Comparison of ENCODE assay signal across 12 mouse cellular contexts in the genomic region with DNA sequence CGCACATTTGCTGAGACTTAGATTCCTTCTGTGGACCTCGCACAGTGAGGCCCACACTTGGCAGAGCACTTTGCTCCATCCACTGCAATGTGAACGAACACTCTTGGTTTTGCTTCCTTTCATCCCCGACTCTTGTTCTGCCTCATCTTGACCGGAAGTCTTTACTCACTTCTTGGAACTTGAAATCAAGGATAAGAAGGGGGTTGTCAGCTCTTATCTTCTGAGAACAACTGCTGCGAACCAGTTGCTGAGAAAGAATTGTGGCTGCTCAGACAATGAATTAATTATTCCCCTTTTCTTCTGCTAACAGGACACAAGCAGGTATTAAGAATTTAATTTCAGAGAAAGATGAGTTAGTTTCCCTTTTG. TPM values are rescaled to one million over a fixed set of nuclear protein-coding genes. Genes with fewer than 3 reads are reported as not detected.
A peak's percentile ranks its signal among the peaks of the same experiment; 100 is the strongest.
DNase-seq lines count a peak whose midpoint lies in the region; ATAC-seq and TF ChIP-seq lines count a peak whose summit lies in the region.
"Had no signal": no experiment of that assay in that cellular context is flagged by ENCODE, and none has a peak within 500 bp of the region (broad histone marks: within the 10 kb centered on the region; RNA-seq: fewer than 3 reads in every experiment).

No protein-coding gene starts in this region.

- TF ChIP-seq EP300 in MEL (IDR thresholded peaks at IDR 0.05; ENCODE audit: low read depth in 1 of 2, low read length in 2 of 2) = peak; percentile 92 to 95
- TF ChIP-seq EP300 in liver, embryonic 14.5 days (IDR thresholded peaks at IDR 0.05; ENCODE audit: low read depth) = peak; percentile 74

- no peak overlapping the region for H3K4me3 ChIP-seq in kidney, adult 2 months (ENCODE audit: insufficient read depth, low read depth, low read length)
- H3K4me3 ChIP-seq in MEL (ENCODE audit: control insufficient read depth in 1 of 2, insufficient read depth in 1 of 2, low read depth in 2 of 2, low read length in 2 of 2) = peak overlapping the region; percentile 19 to 39
- H3K4me3 ChIP-seq in liver, embryonic 14.5 days (ENCODE audit: insufficient read depth in 1 of 2, low read depth in 2 of 2, low read length in 2 of 2) = peak overlapping the region; percentile 25 to 52
- H3K4me3 ChIP-seq: midbrain, embryonic 10.5 days; neural tube, embryonic 12.5 days had no signal

- H3K27me3 ChIP-seq in kidney, adult 2 months (replicated peaks; ENCODE audit: control insufficient read depth, insufficient read depth, low read length) = no peaks in the 10 kb centered on the region
- H3K27me3 ChIP-seq in MEL (ENCODE audit: control insufficient read depth in 1 of 2, insufficient read depth in 2 of 2, low read length in 2 of 2) = no peaks in the 10 kb centered on the region
- H3K27me3 ChIP-seq in liver, embryonic 14.5 days (ENCODE audit: control insufficient read depth, insufficient read depth, low read length) = no peaks in the 10 kb centered on the region
- H3K27me3 ChIP-seq: neural tube, embryonic 12.5 days had no signal

- no peak for TF ChIP-seq CTCF in kidney, adult 2 months (conservative IDR thresholded peaks at IDR 0.05; ENCODE audit: insufficient read depth, insufficient read length, low read depth, low read length)
- TF ChIP-seq CTCF in MEL (IDR thresholded peaks at IDR 0.05 in 2 of 3, conservative IDR thresholded peaks at IDR 0.05 in 1 of 3; ENCODE audit: control insufficient read depth in 1 of 3, insufficient read depth in 1 of 3, low read depth in 2 of 3, low read length in 3 of 3, poor library complexity in 1 of 3, severe bottlenecking in 1 of 3) = no peak
- TF ChIP-seq CTCF in liver, embryonic 14.5 days (IDR thresholded peaks at IDR 0.05; ENCODE audit: low read depth) = no peak

- peak overlapping the region; percentile 57 for H3K27ac ChIP-seq in kidney, adult 2 months (ENCODE audit: insufficient read depth, low read depth, low read length)
- peak overlapping the region; percentile 94 for H3K27ac ChIP-seq in MEL (ENCODE audit: control insufficient read depth, low read depth, low read length)
- peak overlapping the region; percentile 91 for H3K27ac ChIP-seq in liver, embryonic 14.5 days
- H3K27ac ChIP-seq: hindbrain, postnatal 0 days; midbrain, embryonic 10.5 days; neural tube, embryonic 12.5 days had no signal

- H3K4me2 ChIP-seq in liver, embryonic 14.5 days (ENCODE audit: low read depth) = peak overlapping the region; percentile 76
- H3K4me2 ChIP-seq: neural tube, embryonic 12.5 days had no signal

- no peak for TF ChIP-seq RAD21 in MEL (IDR thresholded peaks at IDR 0.05; ENCODE audit: low read depth, low read length)

- H3K79me2 ChIP-seq in MEL (ENCODE audit: control insufficient read depth, insufficient read depth, low read length, poor library complexity) = peaks cover 82% of the 10 kb centered on the region

- H3K9me3 ChIP-seq in MEL (replicated peaks; ENCODE audit: insufficient read depth, low read length) = no peaks in the 10 kb centered on the region
- H3K9me3 ChIP-seq in liver, embryonic 14.5 days (ENCODE audit: control insufficient read depth, low read length) = no peaks in the 10 kb centered on the region
- H3K9me3 ChIP-seq: midbrain, embryonic 10.5 days; neural tube, embryonic 12.5 days had no signal

- no peak for TF ChIP-seq POLR2A in kidney, adult 2 months (IDR thresholded peaks at IDR 0.05; ENCODE audit: low read depth, low read length)
- TF ChIP-seq POLR2A in MEL (IDR thresholded peaks at IDR 0.05; ENCODE audit: control insufficient read depth in 1 of 2, insufficient read depth in 1 of 2, low read depth in 1 of 2, low read length in 2 of 2, poor library complexity in 1 of 2) = peak in 1 of 2 experiments; percentile 27; a peak in 2 of 4 replicates

- H3K36me3 ChIP-seq in kidney, adult 2 months (ENCODE audit: control insufficient read depth, insufficient read depth, low read length) = no peaks in the 10 kb centered on the region; the same call in none of the 2 replicates
- H3K36me3 ChIP-seq in MEL (ENCODE audit: control insufficient read depth in 1 of 2, insufficient read depth in 2 of 2, low read length in 2 of 2) = peaks cover 28 to 65% of the 10 kb centered on the region in 2 experiments
- H3K36me3 ChIP-seq in liver, embryonic 14.5 days (replicated peaks; ENCODE audit: control insufficient read depth, insufficient read depth, low read depth) = peaks cover 18% of the 10 kb centered on the region

- peaks cover 27% of the 10 kb centered on the region; the same call in 1 of the 2 replicates for H3K4me1 ChIP-seq in kidney, adult 2 months (ENCODE audit: control insufficient read depth, insufficient read depth, low read length)
- H3K4me1 ChIP-seq in MEL (ENCODE audit: control insufficient read depth in 1 of 2, insufficient read depth in 2 of 2, low read length in 2 of 2) = peaks cover 32 to 36% of the 10 kb centered on the region in 2 experiments
- H3K4me1 ChIP-seq in liver, embryonic 14.5 days (replicated peaks; ENCODE audit: control insufficient read depth in 2 of 2, insufficient read depth in 2 of 2, low read length in 1 of 2) = peaks cover 39 to 43% of the 10 kb centered on the region in 2 experiments

- ATAC-seq in erythroblast, adult 5-6 weeks (replicated peaks; ENCODE audit: low FRiP score, poor library complexity, severe bottlenecking) = peak; percentile 29
- peak; percentile 8; the same call in 1 of the 2 replicates for ATAC-seq in liver, embryonic 14.5 days (ENCODE audit: insufficient read depth)
- no peak for ATAC-seq in inflammation-experienced regulatory T-cells, adult 6 months
- ATAC-seq: hindbrain, postnatal 0 days had no signal

- WGBS in kidney, adult 2 months = 34% methylated on average over 6 of the region's 6 CpGs
- WGBS in liver, embryonic 14.5 days (ENCODE audit: insufficient replicate concordance) = 10% methylated on average over 6 of the region's 6 CpGs

- peak overlapping the region; percentile 58 for H3K9ac ChIP-seq in MEL (ENCODE audit: control insufficient read depth, low read depth, low read length, poor library complexity, severe bottlenecking)
- peak overlapping the region; percentile 68 for H3K9ac ChIP-seq in liver, embryonic 14.5 days (replicated peaks)
- H3K9ac ChIP-seq: neural tube, embryonic 12.5 days had no signal

- no peak for DNase-seq in kidney, adult 2 months
- no peak for DNase-seq in kidney, adult 8-10 months
- DNase-seq in MEL (ENCODE audit: low read depth, low spot score) = peak; percentile 85
- peak in 2 of 3 experiments; percentile 53 to 62 for DNase-seq in liver, embryonic 14.5 days (ENCODE audit: low read depth in 3 of 3, low spot score in 3 of 3)
- no peak for DNase-seq in left cerebral cortex, adult 18-20 months (ENCODE audit: low spot score in 2 of 2)
- DNase-seq in cerebellum, adult 8-10 months = no peak
- DNase-seq: gastrocnemius, postnatal 10 days had no signal

TF ChIP-seq in MEL, 35 proteins besides CTCF, POLR2A, EP300 and RAD21:
- TF ChIP-seq GABPA (IDR thresholded peaks at IDR 0.05; ENCODE audit: low read depth, low read length) = no peak
- TF ChIP-seq ETS1 (IDR thresholded peaks at IDR 0.05; ENCODE audit: low read depth, low read length) = peak; percentile 81; the same call in 1 of the 2 replicates
- no peak for TF ChIP-seq ZMIZ1 (IDR thresholded peaks at IDR 0.05; ENCODE audit: low read depth, low read length)
- TF ChIP-seq SIN3A (IDR thresholded peaks at IDR 0.05; ENCODE audit: low read length) = 0 out of 2 replicates have a peak, but pooled peaks have one; percentile 40
- TF ChIP-seq TCF12 (IDR thresholded peaks at IDR 0.05; ENCODE audit: low read depth, low read length) = peak; percentile 91
- peak; percentile 96 for TF ChIP-seq GATA1 (IDR thresholded peaks at IDR 0.05; ENCODE audit: low read depth, low read length)
- TF ChIP-seq TAL1 (IDR thresholded peaks at IDR 0.05; ENCODE audit: low read length) = peak; percentile 95
- peak; percentile 55; the same call in 1 of the 2 replicates for TF ChIP-seq TBP (IDR thresholded peaks at IDR 0.05; ENCODE audit: low read depth, low read length)
- TF ChIP-seq MYB (IDR thresholded peaks at IDR 0.05; ENCODE audit: low read depth, low read length) = no peak
- TF ChIP-seq ELF1 (IDR thresholded peaks at IDR 0.05; ENCODE audit: low read depth, low read length) = no peak
- TF ChIP-seq UBTF (IDR thresholded peaks at IDR 0.05; ENCODE audit: borderline replicate concordance, insufficient read depth, low read depth, low read length) = 0 out of 2 replicates have a peak, but pooled peaks have one; percentile 55
- TF ChIP-seq RCOR1 (IDR thresholded peaks at IDR 0.05; ENCODE audit: low read depth, low read length) = peak; percentile 71

RNA-seq across cellular contexts. Expression of a gene that starts 4.3 kb away (rescaled TPM):
- polyA plus RNA-seq in kidney, adult 2 months (2012; rRNA removed) = 63.0 and 64.9 TPM in 2 replicates
- total RNA-seq in MEL (2012; rRNA removed) = 89.8 and 102 TPM in 2 replicates
- polyA plus RNA-seq in MEL (2012; ENCODE audit: insufficient read depth in 1 of 2, insufficient read length in 2 of 2, low read depth in 1 of 2, low replicate concordance in 2 of 2, missing spikeins in 1 of 2) = 100 to 1,000 TPM in 1 of 2 experiments, 10 to 100 TPM in 1; 58.5 to 184 TPM
- total RNA-seq in erythroblast, adult 5-6 weeks (2015; ENCODE audit: low replicate concordance) = 43.1 and 54.6 TPM in 2 replicates
- 37.2 and 42.1 TPM in 2 replicates for total RNA-seq in erythroblast, adult 5-6 weeks (2017; ENCODE audit: low replicate concordance)
- 36.3 and 46.0 TPM in 2 replicates for polyA plus RNA-seq in liver, embryonic 14.5 days (2012; rRNA removed)
- 41.6 and 43.3 TPM in 2 replicates for polyA plus RNA-seq in liver, embryonic 14.5 days (2014; fragmentation: Nextera tagmentation; extraction: Ambion mirVana)
- 10 to 100 TPM; 51.7 to 56.8 TPM for total RNA-seq in left cerebral cortex, adult 18-20 months (2021)
- polyA plus RNA-seq in inflammation-experienced regulatory T-cells, adult 6 months (2017; shearing (Covaris generic)) = 10 to 100 TPM; 36.9 to 52.5 (median 45.6) TPM

Comparison
In these comparisons a context has a peak if more than half of its experiments do, and no peak if none do; other contexts are left out.
1. DNase-seq: peak in MEL (single experiment) and liver, embryonic 14.5 days (2 of 3); none in kidney, adult 2 months (single experiment), kidney, adult 8-10 months (0 of 2), left cerebral cortex, adult 18-20 months (0 of 2) and cerebellum, adult 8-10 months (single experiment).
2. Peak in every context shown above with its lines, with median percentiles within 50 percentile points of each other: H3K27ac ChIP-seq.